Mouse (Mus musculus): ENCODE data around the gene Gm4847.

Gene Gm4847

GRCm38 (mm10) chr1:166647593-166647992 lies at the start of gene Gm4847:
Gene Gm4847, minus strand, starts transcription at chr1:166647693.
- no peak for DNase-seq (ENCODE audit: low spot score in 2 of 2)

GRCm38 (mm10) chr1:166681745-166682144 lies 34.3 kb upstream of the Gm4847 start, which contains the start of gene Fmo9:
Gene Fmo9, minus strand, starts transcription at chr1:166681845.
- no peak for DNase-seq (ENCODE audit: low spot score in 2 of 2)

- DNase-seq (ENCODE audit: low spot score in 2 of 2): no peak
These were observed 21.8 kb upstream of the Gm4847 start for GRCm38 (mm10) chr1:166669264-166669663.

- DNase-seq (ENCODE audit: low spot score in 2 of 2): no peak
These were observed 13.3 kb upstream of the Gm4847 start for GRCm38 (mm10) chr1:166660800-166661199.

All from cerebellum, postnatal 4 days (tissue).